Mouse (Mus musculus): ENCODE measurements around the gene Mindy1. TPM values are rescaled to one million over a fixed set of nuclear protein-coding genes. Genes with fewer than 3 reads are reported as not detected.

Mindy1 gene
- polyA plus RNA-seq, 1 experiment, result 33.3 TPM

GRCm38 (mm10) chr3:95250783-95251424, 30.2 kb upstream of the Mindy1 start, which contains the start of gene Bnipl:
Gene Bnipl (minus strand): TSS chr3:95251193.
- Histone ChIP-seq H3K36me3 (ENCODE audit: control insufficient read depth, insufficient read depth) (peaks cover 17% of the 10 kb centered on the region), H3K79me2 (ENCODE audit: control insufficient read depth, insufficient read depth) (no peaks in the 10 kb centered on the region), H3ac (ENCODE audit: control insufficient read depth, insufficient read length) (no peak within 1 kb of the TSS), H3K4me2 (ENCODE audit: low read depth) (no peak within 1 kb of the TSS), H3K4me3 (no peak within 1 kb of the TSS), H3K27me3 (ENCODE audit: control insufficient read depth, insufficient read depth, insufficient read length) (no peaks in the 10 kb centered on the region)
- TF ChIP-seq REST (IDR thresholded peaks at IDR 0.05; ENCODE audit: insufficient read depth, insufficient read length), result no peak
- TF ChIP-seq TCF3 (IDR thresholded peaks at IDR 0.05; ENCODE audit: insufficient read length, low read depth), result no peak
- no peak for TF ChIP-seq CEBPB (IDR thresholded peaks at IDR 0.05; ENCODE audit: insufficient read depth, poor library complexity, severe bottlenecking)
- no peak for TF ChIP-seq SRF (IDR thresholded peaks at IDR 0.05; ENCODE audit: control insufficient read depth, insufficient read length, low read depth)
- TF ChIP-seq MAX (IDR thresholded peaks at IDR 0.05; ENCODE audit: low read depth), result no peak
- TF ChIP-seq MYOD1 (IDR thresholded peaks at IDR 0.05; ENCODE audit: control insufficient read depth in 1 of 3, insufficient read length in 2 of 3, low read depth in 2 of 3), result no peak
- TF ChIP-seq MYOG (IDR thresholded peaks at IDR 0.05; ENCODE audit: control insufficient read depth in 1 of 3, insufficient read depth in 1 of 3, insufficient read length in 2 of 3, low read depth in 2 of 3), result no peak

- H3K36me3 ChIP-seq (ENCODE audit: control insufficient read depth, insufficient read depth), result peaks cover 41% of the 10 kb centered on the region
- no peak for TF ChIP-seq CEBPB (IDR thresholded peaks at IDR 0.05; ENCODE audit: insufficient read depth, poor library complexity, severe bottlenecking)
- TF ChIP-seq MYOD1 (IDR thresholded peaks at IDR 0.05; ENCODE audit: control insufficient read depth in 1 of 3, insufficient read length in 2 of 3, low read depth in 2 of 3), result no peak
- TF ChIP-seq POLR2A (IDR thresholded peaks at IDR 0.05; ENCODE audit: insufficient read length, low read depth), result no peak
- TF ChIP-seq MAX (IDR thresholded peaks at IDR 0.05; ENCODE audit: low read depth), result no peak
- no peak for TF ChIP-seq TCF3 (IDR thresholded peaks at IDR 0.05; ENCODE audit: insufficient read length, low read depth)
- no peak for TF ChIP-seq SRF (IDR thresholded peaks at IDR 0.05; ENCODE audit: control insufficient read depth, insufficient read length, low read depth)
- no peak for TF ChIP-seq USF1 (IDR thresholded peaks at IDR 0.05; ENCODE audit: low read depth)
- TF ChIP-seq TCF12 (IDR thresholded peaks at IDR 0.05; ENCODE audit: insufficient read depth, poor library complexity, severe bottlenecking), result no peak
- TF ChIP-seq REST (IDR thresholded peaks at IDR 0.05; ENCODE audit: insufficient read depth, insufficient read length), result no peak
- TF ChIP-seq POLR2AphosphoS2 (IDR thresholded peaks at IDR 0.05; ENCODE audit: insufficient read length, low read depth), result no peak
- no peak for TF ChIP-seq E2F4 (IDR thresholded peaks at IDR 0.05; ENCODE audit: insufficient read depth)
- no peak for TF ChIP-seq MYOG (IDR thresholded peaks at IDR 0.05; ENCODE audit: control insufficient read depth in 1 of 3, insufficient read depth in 1 of 3, insufficient read length in 2 of 3, low read depth in 2 of 3)
Observed at GRCm38 (mm10) chr3:95256931-95257330, 24.2 kb upstream of the Mindy1 start.

DNA sequence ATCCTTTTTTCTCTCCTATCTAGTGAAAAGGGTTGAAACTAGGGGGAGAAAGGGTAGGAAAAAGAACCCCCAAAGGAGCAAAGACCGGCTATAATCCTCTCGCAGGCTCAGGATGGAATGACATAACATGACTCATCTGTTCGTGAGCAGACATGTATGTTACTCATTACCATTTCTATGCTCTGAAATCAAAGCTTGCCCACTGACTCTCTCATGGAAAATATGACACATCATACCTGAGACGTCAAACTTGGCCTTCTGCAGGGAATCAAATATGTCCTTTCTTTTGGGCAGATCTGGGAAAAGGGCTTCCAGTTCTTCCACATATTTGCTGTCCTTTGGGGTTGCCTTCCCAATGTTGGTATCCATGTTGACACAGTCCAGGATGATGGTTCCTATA, 19.2 kb upstream of the Mindy1 start:
- Histone ChIP-seq H3K79me2 (ENCODE audit: control insufficient read depth, insufficient read depth) (no peaks in the 10 kb centered on the region), H3K4me2 (ENCODE audit: low read depth) (no peak overlapping the region), H3K36me3 (ENCODE audit: control insufficient read depth, insufficient read depth) (peaks cover 42% of the 10 kb centered on the region), H3ac (ENCODE audit: control insufficient read depth, insufficient read length) (no peak overlapping the region), H3K4me3 (no peak overlapping the region), H3K27me3 (ENCODE audit: control insufficient read depth, insufficient read depth, insufficient read length) (no peaks in the 10 kb centered on the region)
- no peak for TF ChIP-seq E2F4 (IDR thresholded peaks at IDR 0.05; ENCODE audit: insufficient read depth)
- no peak for TF ChIP-seq POLR2AphosphoS2 (IDR thresholded peaks at IDR 0.05; ENCODE audit: insufficient read length, low read depth)
- TF ChIP-seq TCF3 (IDR thresholded peaks at IDR 0.05; ENCODE audit: insufficient read length, low read depth), result no peak
- no peak for TF ChIP-seq CEBPB (IDR thresholded peaks at IDR 0.05; ENCODE audit: insufficient read depth, poor library complexity, severe bottlenecking)
- TF ChIP-seq POLR2A (IDR thresholded peaks at IDR 0.05; ENCODE audit: insufficient read length, low read depth), result no peak
- no peak for TF ChIP-seq TCF12 (IDR thresholded peaks at IDR 0.05; ENCODE audit: insufficient read depth, poor library complexity, severe bottlenecking)
- no peak for TF ChIP-seq MAX (IDR thresholded peaks at IDR 0.05; ENCODE audit: low read depth)
- TF ChIP-seq MYOG (IDR thresholded peaks at IDR 0.05; ENCODE audit: control insufficient read depth in 1 of 3, insufficient read depth in 1 of 3, insufficient read length in 2 of 3, low read depth in 2 of 3), result no peak
- TF ChIP-seq SRF (IDR thresholded peaks at IDR 0.05; ENCODE audit: control insufficient read depth, insufficient read length, low read depth), result no peak
- no peak for TF ChIP-seq MYOD1 (IDR thresholded peaks at IDR 0.05; ENCODE audit: control insufficient read depth in 1 of 3, insufficient read length in 2 of 3, low read depth in 2 of 3)
- no peak for TF ChIP-seq REST (IDR thresholded peaks at IDR 0.05; ENCODE audit: insufficient read depth, insufficient read length)
- no peak for TF ChIP-seq USF1 (IDR thresholded peaks at IDR 0.05; ENCODE audit: low read depth)

More at GRCm38 (mm10) chr3:95256931-95257330, 24.2 kb upstream of the Mindy1 start:
- Histone ChIP-seq H3K4me2 (ENCODE audit: low read depth) (no peak overlapping the region), H3ac (ENCODE audit: control insufficient read depth, insufficient read length) (no peak overlapping the region), H3K4me3 (no peak overlapping the region), H3K79me2 (ENCODE audit: control insufficient read depth, insufficient read depth) (no peaks in the 10 kb centered on the region), H3K27me3 (ENCODE audit: control insufficient read depth, insufficient read depth, insufficient read length) (no peaks in the 10 kb centered on the region)

DNA sequence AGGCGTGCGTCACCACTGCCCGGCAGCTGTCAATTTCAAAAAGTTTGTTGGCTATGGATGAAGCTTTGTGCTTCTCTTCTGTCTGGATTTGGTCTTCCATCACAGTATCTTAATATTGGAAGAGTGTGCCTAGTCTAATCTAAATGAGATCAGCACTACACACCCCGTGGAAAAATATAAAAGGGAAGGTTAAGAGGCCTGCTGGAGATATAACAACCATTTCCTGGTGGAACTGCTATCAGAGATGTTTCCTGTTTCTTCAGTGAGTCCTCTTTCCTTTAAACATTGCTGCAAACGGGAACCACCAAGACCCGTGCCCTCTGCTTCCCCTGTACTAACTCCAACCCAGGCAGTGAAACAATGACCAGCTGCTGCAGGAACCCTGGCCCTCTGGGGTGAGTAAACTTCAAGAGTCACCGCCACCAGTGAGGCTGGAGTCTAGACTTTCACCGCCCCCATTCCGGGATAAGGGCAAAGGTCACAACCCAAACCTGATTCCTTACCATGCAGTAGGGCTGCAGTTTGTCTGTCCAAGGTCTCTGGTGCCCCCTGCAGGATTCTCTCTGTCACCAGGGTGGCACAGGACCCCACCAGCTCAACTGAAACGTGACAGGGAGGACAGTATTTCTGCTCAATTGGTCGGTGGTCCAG, 17.9 kb upstream of the Mindy1 start:
- Histone ChIP-seq H3K4me2 (ENCODE audit: low read depth) (no peak overlapping the region), H3K79me2 (ENCODE audit: control insufficient read depth, insufficient read depth) (no peaks in the 10 kb centered on the region), H3K27me3 (ENCODE audit: control insufficient read depth, insufficient read depth, insufficient read length) (no peaks in the 10 kb centered on the region), H3ac (ENCODE audit: control insufficient read depth, insufficient read length) (no peak overlapping the region), H3K36me3 (ENCODE audit: control insufficient read depth, insufficient read depth) (peaks cover 41% of the 10 kb centered on the region), H3K4me3 (no peak overlapping the region)
- TF ChIP-seq POLR2AphosphoS2 (IDR thresholded peaks at IDR 0.05; ENCODE audit: insufficient read length, low read depth) (no peak), MAX (IDR thresholded peaks at IDR 0.05; ENCODE audit: low read depth) (no peak), REST (IDR thresholded peaks at IDR 0.05; ENCODE audit: insufficient read depth, insufficient read length) (no peak), CEBPB (IDR thresholded peaks at IDR 0.05; ENCODE audit: insufficient read depth, poor library complexity, severe bottlenecking) (no peak), USF1 (IDR thresholded peaks at IDR 0.05; ENCODE audit: low read depth) (no peak), TCF12 (IDR thresholded peaks at IDR 0.05; ENCODE audit: insufficient read depth, poor library complexity, severe bottlenecking) (no peak)
